In the genomic region with DNA sequence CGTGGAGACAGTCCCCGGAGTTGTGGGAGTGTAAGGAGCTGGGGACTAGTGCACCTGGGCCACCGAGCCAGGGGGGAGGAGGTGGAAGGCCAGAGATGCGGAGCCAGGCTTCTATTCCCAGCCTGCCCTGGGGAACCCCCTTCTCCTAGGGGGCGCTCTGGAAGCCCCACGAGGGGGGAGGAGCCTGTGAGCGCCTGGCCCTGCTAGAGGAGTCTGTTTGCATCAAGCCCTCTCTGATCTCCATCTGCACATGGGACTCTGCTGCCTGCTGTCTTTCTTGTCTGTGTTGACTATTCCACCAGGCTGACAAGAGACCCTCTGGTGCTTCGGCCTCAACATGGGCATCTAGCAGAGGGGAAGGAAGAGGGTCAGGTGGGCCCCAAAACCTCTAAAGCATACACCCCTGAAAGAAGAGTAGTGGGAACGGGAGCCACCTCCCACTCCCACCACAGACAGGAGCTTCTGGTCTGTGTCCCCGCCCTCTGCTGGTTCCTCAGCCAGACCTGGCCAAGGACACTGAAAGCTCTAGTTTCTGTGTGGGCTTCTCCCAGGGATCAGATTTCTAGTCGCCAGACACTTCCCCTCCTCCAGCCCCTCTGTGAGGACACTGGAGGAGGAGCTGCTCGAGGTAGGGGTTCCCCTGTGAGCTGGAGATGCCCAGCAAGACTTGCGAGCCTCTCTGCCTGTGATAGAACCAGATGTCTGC, we compare ENCODE assay signal across 9 mouse cellular contexts. TPM values are rescaled to one million over a fixed set of nuclear protein-coding genes. Genes with fewer than 3 reads are reported as not detected.
DNase-seq lines count a peak whose midpoint lies in the region; ATAC-seq and TF ChIP-seq lines count a peak whose summit lies in the region.
"Had no signal": no experiment of that assay in that cellular context is flagged by ENCODE, and none has a peak within 500 bp of the region (broad histone marks: within the 10 kb centered on the region; RNA-seq: fewer than 3 reads in every experiment).

No protein-coding gene starts in this region.

- peaks cover 9% of the 10 kb centered on the region; the same call in 1 of the 2 replicates for H3K36me3 ChIP-seq in forebrain, embryonic 12.5 days (replicated peaks)
- peaks cover 7% of the 10 kb centered on the region; the same call in 1 of the 2 replicates for H3K36me3 ChIP-seq in limb, embryonic 14.5 days (ENCODE audit: control insufficient read depth, insufficient read depth, low read length)
- H3K36me3 ChIP-seq in neural tube, embryonic 14.5 days (ENCODE audit: control insufficient read depth, insufficient read depth, low read length) = no peaks in the 10 kb centered on the region

- no peak overlapping the region for H3K9ac ChIP-seq in forebrain, embryonic 12.5 days
- peak overlapping the region; percentile 34; the same call in 1 of the 2 replicates for H3K9ac ChIP-seq in limb, embryonic 14.5 days (ENCODE audit: low read depth, low read length, severe bottlenecking)
- H3K9ac ChIP-seq in neural tube, embryonic 14.5 days (replicated peaks; ENCODE audit: low read depth, low read length) = peak overlapping the region; percentile 8; the same call in 1 of the 2 replicates

- ATAC-seq in forebrain, embryonic 12.5 days (ENCODE audit: low FRiP score) = no peak
- ATAC-seq in limb, embryonic 14.5 days (ENCODE audit: low FRiP score, low read depth) = no peak
- no peak for ATAC-seq in neural tube, embryonic 14.5 days (ENCODE audit: low read depth)
- no peak for ATAC-seq in megakaryocyte-erythroid progenitor cell, adult 5-6 weeks (replicated peaks; ENCODE audit: low FRiP score, low TSS enrichment, poor library complexity, severe bottlenecking)

- DNase-seq in layer of hippocampus, adult 18-20 months (ENCODE audit: low spot score in 2 of 2) = peak; percentile 47 to 69
- DNase-seq in layer of hippocampus, adult 8-10 months (ENCODE audit: low spot score in 2 of 2) = no peak
- DNase-seq in adrenal gland, postnatal 36 days = peak; percentile 52 to 68
- DNase-seq in limb, embryonic 14.5 days (ENCODE audit: low spot score) = peak; percentile 36
- DNase-seq in urinary bladder, postnatal 25 days (ENCODE audit: low spot score) = no peak

- peaks cover 44% of the 10 kb centered on the region for H3K4me1 ChIP-seq in forebrain, embryonic 12.5 days
- peaks cover 31% of the 10 kb centered on the region for H3K4me1 ChIP-seq in limb, embryonic 14.5 days (ENCODE audit: control insufficient read depth, insufficient read depth, low read length)
- H3K4me1 ChIP-seq in neural tube, embryonic 14.5 days (ENCODE audit: control insufficient read depth, insufficient read depth, low read length) = peaks cover 33% of the 10 kb centered on the region

- H3K27me3 ChIP-seq in forebrain, embryonic 12.5 days = no peaks in the 10 kb centered on the region
- no peaks in the 10 kb centered on the region for H3K27me3 ChIP-seq in limb, embryonic 14.5 days (ENCODE audit: control insufficient read depth, insufficient read depth, low read length)
- H3K27me3 ChIP-seq in neural tube, embryonic 14.5 days (ENCODE audit: control insufficient read depth, insufficient read depth, low read length) = no peaks in the 10 kb centered on the region

- peak overlapping the region; percentile 84 for H3K4me2 ChIP-seq in forebrain, embryonic 12.5 days
- peak overlapping the region; percentile 74 for H3K4me2 ChIP-seq in limb, embryonic 14.5 days (replicated peaks; ENCODE audit: low read depth, low read length, severe bottlenecking)
- H3K4me2 ChIP-seq in neural tube, embryonic 14.5 days (ENCODE audit: low read depth, low read length) = peak overlapping the region; percentile 62

- peak overlapping the region; percentile 47 for H3K27ac ChIP-seq in forebrain, embryonic 12.5 days
- peak overlapping the region; percentile 15; the same call in 1 of the 2 replicates for H3K27ac ChIP-seq in limb, embryonic 14.5 days (replicated peaks; ENCODE audit: low read depth, low read length)
- H3K27ac ChIP-seq in neural tube, embryonic 14.5 days (ENCODE audit: low read depth, low read length) = no peak overlapping the region

- 10% methylated on average over 12 of the region's 13 CpGs for WGBS in forebrain, embryonic 12.5 days
- WGBS in limb, embryonic 14.5 days = 7% methylated on average over 11 of the region's 13 CpGs
- 9% methylated on average over 13 of the region's 13 CpGs for WGBS in neural tube, embryonic 14.5 days

- no peak for TF ChIP-seq POLR2A in limb, embryonic 14.5 days (IDR thresholded peaks at IDR 0.05; ENCODE audit: borderline replicate concordance, extremely low read depth, insufficient read depth, insufficient read length)

- H3K4me3 ChIP-seq in forebrain, embryonic 12.5 days (replicated peaks) = peak overlapping the region; percentile 96
- H3K4me3 ChIP-seq in limb, embryonic 14.5 days (replicated peaks; ENCODE audit: low read length) = peak overlapping the region; percentile 95
- peak overlapping the region; percentile 97; the same call in 1 of the 2 replicates for H3K4me3 ChIP-seq in neural tube, embryonic 14.5 days (ENCODE audit: low read depth, low read length)
- H3K4me3 ChIP-seq: megakaryocyte, embryonic 14.5 days had no signal

- H3K9me3 ChIP-seq in forebrain, embryonic 12.5 days = no peaks in the 10 kb centered on the region
- H3K9me3 ChIP-seq in limb, embryonic 14.5 days (ENCODE audit: control insufficient read depth, low read length) = no peaks in the 10 kb centered on the region
- H3K9me3 ChIP-seq in neural tube, embryonic 14.5 days (ENCODE audit: control insufficient read depth, low read length) = no peaks in the 10 kb centered on the region
- H3K9me3 ChIP-seq: megakaryocyte, embryonic 14.5 days had no signal

RNA-seq across cellular contexts. Expression of gene Adgrl1, which starts 3.2 kb away (rescaled TPM):
- 100 to 1,000 TPM; 306 to 309 TPM for total RNA-seq in layer of hippocampus, adult 18-20 months (2021)
- 100 to 1,000 TPM; 287 to 307 (median 299) TPM for total RNA-seq in layer of hippocampus, adult 8-10 months (2022)
- 10 to 100 TPM; 62.4 to 73.4 TPM for total RNA-seq in adrenal gland, postnatal 36 days (2021)
- polyA plus RNA-seq in forebrain, embryonic 12.5 days (2016; fragmentation: Nextera tagmentation; extraction: Ambion mirVana) = 30.4 and 31.3 TPM in 2 replicates
- polyA plus RNA-seq in limb, embryonic 14.5 days (2012; rRNA removed) = 123 and 177 TPM in 2 replicates
- 38.5 and 45.3 TPM in 2 replicates for polyA plus RNA-seq in limb, embryonic 14.5 days (2014; fragmentation: Nextera tagmentation; extraction: Ambion mirVana)
- 60.8 and 75.0 TPM in 2 replicates for polyA plus RNA-seq in neural tube, embryonic 14.5 days (2014; fragmentation: Nextera tagmentation; extraction: Ambion mirVana)
- total RNA-seq in megakaryocyte-erythroid progenitor cell, adult 5-6 weeks (2014; fragmentation: Nextera tagmentation) = 25.2 and 28.8 TPM in 2 replicates
- 7.9 and 13.2 TPM in 2 replicates for total RNA-seq in megakaryocyte-erythroid progenitor cell, adult 5-6 weeks (2017)

RNA-seq across cellular contexts. Expression of gene Gm10644, which starts 51.9 kb away (rescaled TPM):
- total RNA-seq in layer of hippocampus, adult 18-20 months (2021) = under 1 TPM; 0.68 to 0.72 TPM
- 1 to 10 TPM in 1 of 4 experiments, under 1 TPM in 3; 0.22 to 1.1 (median 0.66) TPM for total RNA-seq in layer of hippocampus, adult 8-10 months (2022)
- total RNA-seq in adrenal gland, postnatal 36 days (2021) = 1 to 10 TPM in 1 of 2 experiments, under 1 TPM in 1; 0.46 to 1.9 TPM
- 0.88 and 0.90 TPM in 2 replicates for polyA plus RNA-seq in forebrain, embryonic 12.5 days (2016; fragmentation: Nextera tagmentation; extraction: Ambion mirVana)
- 0.63 and 0.69 TPM in 2 replicates for polyA plus RNA-seq in limb, embryonic 14.5 days (2012; rRNA removed)
- 0.48 and 0.53 TPM in 2 replicates for polyA plus RNA-seq in limb, embryonic 14.5 days (2014; fragmentation: Nextera tagmentation; extraction: Ambion mirVana)
- 0.82 and 1.1 TPM in 2 replicates for polyA plus RNA-seq in neural tube, embryonic 14.5 days (2014; fragmentation: Nextera tagmentation; extraction: Ambion mirVana)
- not detected in 2 replicates for total RNA-seq in megakaryocyte-erythroid progenitor cell, adult 5-6 weeks (2014; fragmentation: Nextera tagmentation)
- total RNA-seq in megakaryocyte-erythroid progenitor cell, adult 5-6 weeks (2017) = not detected in 2 replicates

RNA-seq across cellular contexts. Expression of gene Asf1b, which starts 52.2 kb away (rescaled TPM):
- under 1 TPM; 0.36 to 0.47 TPM for total RNA-seq in layer of hippocampus, adult 18-20 months (2021)
- 1 to 10 TPM in 1 of 4 experiments, under 1 TPM in 3; 0.63 to 1.1 (median 0.75) TPM for total RNA-seq in layer of hippocampus, adult 8-10 months (2022)
- 1 to 10 TPM; 3.4 to 4.5 TPM for total RNA-seq in adrenal gland, postnatal 36 days (2021)
- polyA plus RNA-seq in forebrain, embryonic 12.5 days (2016; fragmentation: Nextera tagmentation; extraction: Ambion mirVana) = 59.0 and 61.0 TPM in 2 replicates
- polyA plus RNA-seq in limb, embryonic 14.5 days (2012; rRNA removed) = 70.4 and 76.2 TPM in 2 replicates
- 56.0 and 61.2 TPM in 2 replicates for polyA plus RNA-seq in limb, embryonic 14.5 days (2014; fragmentation: Nextera tagmentation; extraction: Ambion mirVana)
- polyA plus RNA-seq in neural tube, embryonic 14.5 days (2014; fragmentation: Nextera tagmentation; extraction: Ambion mirVana) = 5.1 and 7.6 TPM in 2 replicates
- total RNA-seq in megakaryocyte-erythroid progenitor cell, adult 5-6 weeks (2014; fragmentation: Nextera tagmentation) = 48.9 and 64.6 TPM in 2 replicates
- 18.5 and 36.5 TPM in 2 replicates for total RNA-seq in megakaryocyte-erythroid progenitor cell, adult 5-6 weeks (2017)

Comparison
In these comparisons a context has a peak if more than half of its experiments do, and no peak if none do; other contexts are left out.
1. DNase-seq: peak in layer of hippocampus, adult 18-20 months (2 of 2), adrenal gland, postnatal 36 days (2 of 2) and limb, embryonic 14.5 days (single experiment); none in layer of hippocampus, adult 8-10 months (0 of 2) and urinary bladder, postnatal 25 days (single experiment).
2. Peak in every context shown above with its lines, with median percentiles within 50 percentile points of each other: H3K4me2 ChIP-seq and H3K4me3 ChIP-seq.